Mouse (Mus musculus): ENCODE measurements around the gene Slc44a3.

GRCm38 (mm10) chr3:121448029-121448468 is 84.2 kb downstream of the Slc44a3 start:
- no peak for TF ChIP-seq POLR2A (IDR thresholded peaks at IDR 0.05; ENCODE audit: insufficient read length, low read depth)
- TF ChIP-seq USF1 (IDR thresholded peaks at IDR 0.05; ENCODE audit: low read depth): no peak
- TF ChIP-seq MYOG (IDR thresholded peaks at IDR 0.05; ENCODE audit: control insufficient read depth in 1 of 3, insufficient read depth in 1 of 3, insufficient read length in 2 of 3, low read depth in 2 of 3): no peak
- no peak for TF ChIP-seq TCF12 (IDR thresholded peaks at IDR 0.05; ENCODE audit: insufficient read depth, poor library complexity, severe bottlenecking)
- TF ChIP-seq CEBPB (IDR thresholded peaks at IDR 0.05; ENCODE audit: insufficient read depth, poor library complexity, severe bottlenecking): no peak
- TF ChIP-seq MAX (IDR thresholded peaks at IDR 0.05; ENCODE audit: low read depth): no peak
- TF ChIP-seq SRF (IDR thresholded peaks at IDR 0.05; ENCODE audit: control insufficient read depth, insufficient read length, low read depth): no peak
- TF ChIP-seq E2F4 (IDR thresholded peaks at IDR 0.05; ENCODE audit: insufficient read depth): no peak
- TF ChIP-seq REST (IDR thresholded peaks at IDR 0.05; ENCODE audit: insufficient read depth, insufficient read length): no peak
- TF ChIP-seq TCF3 (IDR thresholded peaks at IDR 0.05; ENCODE audit: insufficient read length, low read depth): no peak
- no peak for TF ChIP-seq POLR2AphosphoS2 (IDR thresholded peaks at IDR 0.05; ENCODE audit: insufficient read length, low read depth)
- TF ChIP-seq MYOD1 (IDR thresholded peaks at IDR 0.05; ENCODE audit: control insufficient read depth in 1 of 3, insufficient read length in 2 of 3, low read depth in 2 of 3): no peak

Data from myocyte (in vitro differentiated cells).